Mouse (Mus musculus): ENCODE measurements around the gene Eid2.

The Eid2 gene

GRCm38 (mm10) chr7:28294481-28294880 lies 26.8 kb downstream of the Eid2 start:
- peak; percentile 79 for DNase-seq

- DNase-seq, result peak; percentile 63
These were observed 31.4 kb downstream of the Eid2 start for GRCm38 (mm10) chr7:28298837-28299625.

GRCm38 (mm10) chr7:28301616-28302433 lies 34.1 kb downstream of the Eid2 start, which contains the start of gene Dll3:
Gene Dll3 (minus strand): TSS chr7:28302238.
- DNase-seq, result peak; percentile 65

GRCm38 (mm10) chr7:28305641-28306040 lies 38.0 kb downstream of the Eid2 start:
- peak; percentile 19 for DNase-seq

GRCm38 (mm10) chr7:28306216-28306615 lies 38.5 kb downstream of the Eid2 start:
- peak; percentile 62 for DNase-seq

GRCm38 (mm10) chr7:28309737-28310136 lies 42.1 kb downstream of the Eid2 start:
- no peak for DNase-seq

- DNase-seq, result no peak
These were observed 43.7 kb downstream of the Eid2 start for GRCm38 (mm10) chr7:28311151-28311925.

- peak; percentile 98 for DNase-seq
These were observed 44.4 kb downstream of the Eid2 start, which contains the start of gene Timm50 for GRCm38 (mm10) chr7:28311926-28312543. Gene Timm50 (minus strand): TSS chr7:28312072.

- no peak for DNase-seq
These were observed 50.4 kb downstream of the Eid2 start for GRCm38 (mm10) chr7:28318036-28318435.

GRCm38 (mm10) chr7:28318714-28319113 lies 51.0 kb downstream of the Eid2 start:
- no peak for DNase-seq
